Mouse (Mus musculus): ENCODE data around the gene Fastkd2. TPM values are rescaled to one million over a fixed set of nuclear protein-coding genes. Genes with fewer than 3 reads are reported as not detected.

Gene Fastkd2
- polyA plus RNA-seq (2014; fragmentation: Nextera tagmentation; extraction: Ambion mirVana), result 56.0 and 63.9 TPM in 2 replicates

DNA sequence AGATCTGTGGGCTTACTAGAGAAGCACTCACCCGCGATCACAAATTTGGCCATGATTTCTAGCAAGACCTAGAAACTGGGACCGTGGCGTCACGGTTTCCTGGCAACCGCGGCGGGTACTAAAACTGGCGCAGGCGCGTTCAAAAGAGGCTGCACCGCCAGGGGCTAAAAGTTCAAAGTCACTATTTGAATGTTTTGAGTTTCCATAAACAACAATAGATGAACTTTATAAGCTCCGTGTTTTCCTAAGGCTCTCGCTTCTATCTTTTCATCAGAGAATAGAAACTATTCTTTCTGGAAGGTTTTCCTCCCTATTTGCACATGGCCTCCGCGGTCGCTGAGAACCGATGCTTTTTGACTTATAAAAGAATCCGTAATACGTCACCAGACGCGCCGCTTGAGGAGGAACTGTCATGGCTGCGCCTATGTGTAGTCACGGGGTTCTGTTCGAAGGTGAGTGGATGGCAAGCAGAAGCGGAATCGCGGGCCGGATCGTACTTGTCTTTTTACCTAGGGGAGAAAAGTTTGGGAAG, at the start of gene Fastkd2, which contains the start of gene Mdh1b:
Gene Fastkd2 (plus strand): TSS at position 375 of the 532 bp plus-strand sequence.
Gene Mdh1b (minus strand): TSS at position 79 of the 532 bp plus-strand sequence.
- Histone ChIP-seq H3K36me3 (ENCODE audit: control insufficient read depth, insufficient read depth, low read length) (0 out of 2 replicates have a peak, but pooled peaks cover 3% of the 10 kb centered on the region), H3K9ac (ENCODE audit: low read length) (peak within 1 kb of the TSS; percentile 83), H3K4me3 (ENCODE audit: control insufficient read depth in 1 of 2, insufficient read depth in 1 of 2, low read depth in 1 of 2, low read length in 2 of 2) (peak within 1 kb of the TSS; percentile 69 to 98), H3K4me2 (ENCODE audit: low read length) (peak within 1 kb of the TSS; percentile 79), H3K27ac (replicated peaks in 1 of 2; ENCODE audit: control insufficient read depth in 1 of 2, insufficient read depth in 1 of 2, low read depth in 2 of 2, low read length in 2 of 2) (0 out of 4 replicates have a peak within 1 kb of the TSS, but pooled peaks have one; percentile 35 to 60), H3K9me3 (ENCODE audit: control insufficient read depth, low read length) (no peaks in the 10 kb centered on the region), H3K4me1 (ENCODE audit: control insufficient read depth in 2 of 2, insufficient read depth in 2 of 2, low read length in 2 of 2) (peaks cover 0 to 6% of the 10 kb centered on the region in 2 experiments; a peak in 2 of 4 replicates), H3K27me3 (ENCODE audit: control insufficient read depth, insufficient read depth, low read length) (no peaks in the 10 kb centered on the region)
- WGBS, result under 1% methylated on average over 31 of the region's 31 CpGs
- peak; percentile 77; the same call in 1 of the 2 replicates for ATAC-seq (ENCODE audit: insufficient number of reproducible peaks, insufficient read depth, low FRiP score, low read depth)

DNA sequence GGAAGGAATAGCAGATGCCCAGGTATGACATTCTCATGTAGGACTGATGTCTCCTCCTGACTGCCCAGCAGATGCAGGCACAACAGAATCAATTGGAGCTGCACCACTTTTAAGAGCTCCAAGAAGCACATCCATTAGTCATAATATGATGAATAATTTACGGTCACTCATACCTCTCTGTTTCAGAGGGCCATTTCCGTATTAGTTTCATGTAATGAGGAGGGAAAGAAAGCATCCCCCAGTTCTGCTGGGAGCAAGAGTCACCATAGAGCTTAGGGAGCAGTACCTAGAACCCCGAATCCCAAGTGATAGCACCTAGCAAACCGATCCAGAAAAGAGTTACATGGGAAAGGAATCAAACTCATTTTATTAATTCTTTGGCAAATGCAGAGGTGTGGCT, 43.6 kb upstream of the Fastkd2 start, which contains the start of gene Dytn:
Gene Dytn (minus strand): TSS at position 101 of the 400 bp plus-strand sequence.
- 75% methylated on average over 4 of the region's 4 CpGs for WGBS
- no peaks in the 10 kb centered on the region for H3K27me3 ChIP-seq (ENCODE audit: control insufficient read depth, insufficient read depth, low read length)
- H3K4me2 ChIP-seq (ENCODE audit: low read length), result no peak within 1 kb of the TSS
- H3K27ac ChIP-seq (replicated peaks in 1 of 2; ENCODE audit: control insufficient read depth in 1 of 2, insufficient read depth in 1 of 2, low read depth in 2 of 2, low read length in 2 of 2), result no peak within 1 kb of the TSS
- no peak within 1 kb of the TSS for H3K9ac ChIP-seq (ENCODE audit: low read length)
- H3K9me3 ChIP-seq (ENCODE audit: control insufficient read depth, low read length), result no peaks in the 10 kb centered on the region
- no peak within 1 kb of the TSS for H3K4me3 ChIP-seq (ENCODE audit: control insufficient read depth in 1 of 2, insufficient read depth in 1 of 2, low read depth in 1 of 2, low read length in 2 of 2)
- ATAC-seq (ENCODE audit: insufficient number of reproducible peaks, insufficient read depth, low FRiP score, low read depth), result no peak
- H3K4me1 ChIP-seq (ENCODE audit: control insufficient read depth in 2 of 2, insufficient read depth in 2 of 2, low read length in 2 of 2), result no peaks in the 10 kb centered on the region
- H3K36me3 ChIP-seq (ENCODE audit: control insufficient read depth, insufficient read depth, low read length), result no peaks in the 10 kb centered on the region

DNA sequence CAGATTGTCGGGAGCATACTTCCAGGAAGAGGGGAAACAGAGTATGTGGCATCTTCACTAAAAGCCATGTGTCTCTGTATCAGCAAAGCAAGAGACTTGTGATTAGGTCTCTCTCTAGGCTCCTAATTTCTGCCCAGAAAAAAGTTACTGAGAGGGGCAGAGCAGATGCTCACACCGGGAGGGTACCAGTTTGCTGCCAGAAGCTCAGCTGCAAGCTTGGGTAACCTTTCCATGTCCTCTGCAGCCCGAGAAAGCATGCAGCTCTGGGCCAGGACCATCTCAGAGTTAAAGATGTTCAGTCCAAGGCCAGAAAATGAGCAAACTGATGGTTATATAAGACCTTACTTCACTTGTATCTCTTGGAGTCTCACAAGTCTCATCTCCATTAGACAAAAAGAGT, 33.6 kb upstream of the Fastkd2 start:
- Histone ChIP-seq H3K27ac (replicated peaks in 1 of 2; ENCODE audit: control insufficient read depth in 1 of 2, insufficient read depth in 1 of 2, low read depth in 2 of 2, low read length in 2 of 2) (no peak overlapping the region), H3K4me1 (ENCODE audit: control insufficient read depth in 2 of 2, insufficient read depth in 2 of 2, low read length in 2 of 2) (no peaks in the 10 kb centered on the region), H3K4me2 (ENCODE audit: low read length) (no peak overlapping the region), H3K27me3 (ENCODE audit: control insufficient read depth, insufficient read depth, low read length) (no peaks in the 10 kb centered on the region), H3K36me3 (ENCODE audit: control insufficient read depth, insufficient read depth, low read length) (no peaks in the 10 kb centered on the region), H3K4me3 (ENCODE audit: control insufficient read depth in 1 of 2, insufficient read depth in 1 of 2, low read depth in 1 of 2, low read length in 2 of 2) (no peak overlapping the region), H3K9me3 (ENCODE audit: control insufficient read depth, low read length) (no peaks in the 10 kb centered on the region), H3K9ac (ENCODE audit: low read length) (no peak overlapping the region)
- no peak for ATAC-seq (ENCODE audit: insufficient number of reproducible peaks, insufficient read depth, low FRiP score, low read depth)
- WGBS, result 56% methylated on average over 3 of the region's 3 CpGs

DNA sequence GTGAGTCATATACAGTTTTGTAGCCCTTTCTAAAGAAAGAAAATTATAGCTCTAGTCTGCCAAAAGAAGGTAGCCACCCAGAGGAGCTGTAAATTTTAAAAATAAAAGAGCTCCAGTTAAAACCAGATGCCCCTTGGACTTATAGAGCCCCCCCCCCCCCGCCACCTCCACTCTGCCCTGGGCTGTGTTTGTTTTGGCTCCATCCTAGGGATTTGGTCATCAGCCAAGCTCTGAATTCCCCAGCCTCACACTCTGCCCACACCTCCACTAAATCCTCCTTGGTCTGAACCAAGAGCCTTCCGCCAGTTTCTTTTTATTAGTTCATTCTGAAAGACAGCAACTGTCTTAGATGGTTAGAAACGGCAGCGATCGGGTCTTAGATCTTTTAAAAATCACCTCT, 24.7 kb upstream of the Fastkd2 start:
- no peak overlapping the region for H3K4me3 ChIP-seq (ENCODE audit: control insufficient read depth in 1 of 2, insufficient read depth in 1 of 2, low read depth in 1 of 2, low read length in 2 of 2)
- 54% methylated on average over 5 of the region's 5 CpGs for WGBS
- no peak overlapping the region for H3K9ac ChIP-seq (ENCODE audit: low read length)
- H3K9me3 ChIP-seq (ENCODE audit: control insufficient read depth, low read length), result peaks cover 3% of the 10 kb centered on the region; the same call in 1 of the 2 replicates
- H3K36me3 ChIP-seq (ENCODE audit: control insufficient read depth, insufficient read depth, low read length), result no peaks in the 10 kb centered on the region
- 0 out of 2 replicates have a peak overlapping the region, but pooled peaks have one; percentile 1 for H3K4me2 ChIP-seq (ENCODE audit: low read length)
- H3K27ac ChIP-seq (replicated peaks in 1 of 2; ENCODE audit: control insufficient read depth in 1 of 2, insufficient read depth in 1 of 2, low read depth in 2 of 2, low read length in 2 of 2), result no peak overlapping the region; a peak in 1 of 4 replicates
- no peaks in the 10 kb centered on the region for H3K4me1 ChIP-seq (ENCODE audit: control insufficient read depth in 2 of 2, insufficient read depth in 2 of 2, low read length in 2 of 2)
- peak; percentile 54; the same call in 1 of the 2 replicates for ATAC-seq (ENCODE audit: insufficient number of reproducible peaks, insufficient read depth, low FRiP score, low read depth)
- no peaks in the 10 kb centered on the region for H3K27me3 ChIP-seq (ENCODE audit: control insufficient read depth, insufficient read depth, low read length)

DNA sequence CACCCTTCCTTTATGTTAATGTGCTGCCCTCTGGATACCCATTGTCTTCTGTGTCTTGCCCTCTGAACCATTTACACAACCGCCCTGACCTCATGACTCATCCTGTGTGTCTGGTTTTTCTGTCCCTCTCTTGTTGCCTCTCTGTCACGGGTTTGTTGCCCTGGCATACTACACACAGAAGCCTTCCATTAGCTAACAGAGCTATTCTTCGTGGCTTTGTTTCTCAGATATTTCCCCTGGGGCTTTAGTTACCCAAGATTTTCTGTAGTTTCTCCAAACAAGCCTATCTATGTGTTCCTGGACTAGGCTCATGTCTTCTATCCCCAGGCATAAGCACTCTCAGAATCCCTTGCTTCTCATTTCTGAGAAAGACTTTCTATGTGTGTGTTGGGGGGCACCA, 21.5 kb upstream of the Fastkd2 start:
- Histone ChIP-seq H3K9me3 (ENCODE audit: control insufficient read depth, low read length) (peaks cover 3% of the 10 kb centered on the region; the same call in 1 of the 2 replicates), H3K4me1 (ENCODE audit: control insufficient read depth in 2 of 2, insufficient read depth in 2 of 2, low read length in 2 of 2) (no peaks in the 10 kb centered on the region), H3K4me3 (ENCODE audit: control insufficient read depth in 1 of 2, insufficient read depth in 1 of 2, low read depth in 1 of 2, low read length in 2 of 2) (no peak overlapping the region), H3K4me2 (ENCODE audit: low read length) (no peak overlapping the region), H3K9ac (ENCODE audit: low read length) (no peak overlapping the region), H3K27me3 (ENCODE audit: control insufficient read depth, insufficient read depth, low read length) (no peaks in the 10 kb centered on the region), H3K36me3 (ENCODE audit: control insufficient read depth, insufficient read depth, low read length) (no peaks in the 10 kb centered on the region), H3K27ac (replicated peaks in 1 of 2; ENCODE audit: control insufficient read depth in 1 of 2, insufficient read depth in 1 of 2, low read depth in 2 of 2, low read length in 2 of 2) (no peak overlapping the region)
- no peak for ATAC-seq (ENCODE audit: insufficient number of reproducible peaks, insufficient read depth, low FRiP score, low read depth)
- WGBS, result 58% methylated on average over 3 of the region's 3 CpGs

DNA sequence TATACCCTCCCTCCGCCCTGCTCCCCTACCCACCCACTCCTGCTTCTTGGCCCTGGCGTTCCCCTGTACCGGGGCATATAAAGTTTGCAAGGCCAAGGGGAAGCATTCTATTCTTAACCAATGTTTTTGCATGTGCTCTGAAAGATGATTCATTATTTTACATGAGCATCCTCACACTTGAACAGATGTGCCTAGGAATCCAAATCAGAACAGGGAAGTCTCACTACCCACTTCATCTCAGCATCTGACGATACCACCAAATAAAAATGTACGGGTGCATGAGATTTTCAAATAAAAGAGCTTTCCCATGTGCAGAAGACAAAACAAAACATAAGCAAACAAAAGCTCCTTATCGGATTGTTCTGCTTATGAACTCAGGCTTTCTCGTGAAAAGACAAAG, 10.3 kb upstream of the Fastkd2 start:
- Histone ChIP-seq H3K36me3 (ENCODE audit: control insufficient read depth, insufficient read depth, low read length) (no peaks in the 10 kb centered on the region), H3K27ac (replicated peaks in 1 of 2; ENCODE audit: control insufficient read depth in 1 of 2, insufficient read depth in 1 of 2, low read depth in 2 of 2, low read length in 2 of 2) (no peak overlapping the region), H3K9ac (ENCODE audit: low read length) (no peak overlapping the region), H3K9me3 (ENCODE audit: control insufficient read depth, low read length) (no peaks in the 10 kb centered on the region), H3K4me3 (ENCODE audit: control insufficient read depth in 1 of 2, insufficient read depth in 1 of 2, low read depth in 1 of 2, low read length in 2 of 2) (no peak overlapping the region), H3K27me3 (ENCODE audit: control insufficient read depth, insufficient read depth, low read length) (no peaks in the 10 kb centered on the region), H3K4me1 (ENCODE audit: control insufficient read depth in 2 of 2, insufficient read depth in 2 of 2, low read length in 2 of 2) (no peaks in the 10 kb centered on the region), H3K4me2 (ENCODE audit: low read length) (no peak overlapping the region)
- WGBS, result 68% methylated on average over 7 of the region's 7 CpGs
- no peak for ATAC-seq (ENCODE audit: insufficient number of reproducible peaks, insufficient read depth, low FRiP score, low read depth)

DNA sequence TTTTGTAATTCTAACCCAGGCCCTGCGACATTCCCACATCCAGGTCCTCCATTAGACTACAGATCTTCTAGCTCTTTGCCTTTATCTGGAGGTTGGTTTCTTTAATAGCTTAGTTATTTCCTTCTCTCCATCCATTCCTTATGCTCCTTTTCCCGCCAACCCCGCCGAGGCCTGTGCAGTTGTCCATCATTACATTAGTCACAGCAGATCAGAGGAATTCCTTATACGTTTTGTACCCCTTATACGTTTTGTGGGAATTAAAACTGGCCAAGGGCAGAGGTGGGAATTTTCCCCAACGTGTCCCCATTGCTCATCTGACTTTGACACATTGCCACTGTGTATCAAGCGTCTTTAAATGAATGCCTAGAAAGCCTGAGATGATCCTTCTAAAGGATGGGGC, 618 bp upstream of the Fastkd2 start:
- no peaks in the 10 kb centered on the region for H3K27me3 ChIP-seq (ENCODE audit: control insufficient read depth, insufficient read depth, low read length)
- H3K27ac ChIP-seq (replicated peaks in 1 of 2; ENCODE audit: control insufficient read depth in 1 of 2, insufficient read depth in 1 of 2, low read depth in 2 of 2, low read length in 2 of 2), result no peak overlapping the region
- peak overlapping the region; percentile 69 to 98 for H3K4me3 ChIP-seq (ENCODE audit: control insufficient read depth in 1 of 2, insufficient read depth in 1 of 2, low read depth in 1 of 2, low read length in 2 of 2)
- H3K9me3 ChIP-seq (ENCODE audit: control insufficient read depth, low read length), result no peaks in the 10 kb centered on the region
- H3K9ac ChIP-seq (ENCODE audit: low read length), result peak overlapping the region; percentile 83
- WGBS, result 44% methylated on average over 8 of the region's 8 CpGs
- peak overlapping the region; percentile 79 for H3K4me2 ChIP-seq (ENCODE audit: low read length)
- ATAC-seq (ENCODE audit: insufficient number of reproducible peaks, insufficient read depth, low FRiP score, low read depth), result no peak
- H3K36me3 ChIP-seq (ENCODE audit: control insufficient read depth, insufficient read depth, low read length), result 0 out of 2 replicates have a peak, but pooled peaks cover 3% of the 10 kb centered on the region
- peaks cover 0 to 6% of the 10 kb centered on the region in 2 experiments; a peak in 2 of 4 replicates for H3K4me1 ChIP-seq (ENCODE audit: control insufficient read depth in 2 of 2, insufficient read depth in 2 of 2, low read length in 2 of 2)
